Mouse (Mus musculus) lung, adult 2 months (tissue): ENCODE measurements around the gene Esrrg. TPM values are rescaled to one million over a fixed set of nuclear protein-coding genes. Genes with fewer than 3 reads are reported as not detected.

Experiments used
- DNase-seq: peaks from one replicate; pipeline ENCODE4 v3.0.0; 2022
- H3K4me1 ChIP-seq: fragments of 200-500 bp; 2 replicates; pipeline ENCODE4 v1.6.1; 2011; ENCODE audit warnings: low read length; ENCODE audit not compliant: control insufficient read depth, insufficient read depth
- H3K4me3 ChIP-seq: fragments of 200-500 bp; replicated peaks from 2 replicates; pipeline ENCODE3; 2011; ENCODE audit warnings: low read depth, mild to moderate bottlenecking, control low read depth, low read length; ENCODE audit errors: extremely low read depth
- CTCF ChIP-seq: fragments of 200-500 bp; IDR thresholded peaks from 2 replicates; pipeline ENCODE4 v1.5.1; 2011; ENCODE audit warnings: mild to moderate bottlenecking, low read length, control low read depth; ENCODE audit not compliant: insufficient read depth
- POLR2A ChIP-seq: fragments of 200-500 bp; IDR thresholded peaks from 2 replicates; pipeline ENCODE4 v1.6.1; 2011; ENCODE audit warnings: low read depth, mild to moderate bottlenecking, control low read depth, low read length, borderline replicate concordance; ENCODE audit errors: extremely low read depth
- WGBS: fragments of 180-500 bp; shearing (Covaris S2); methylation state at CpG from one replicate; pipeline ENCODE4 v1.1.7; 2018; 5-methylcytosine and 5-hydroxymethylcytosine counted together
- polyA plus RNA-seq: library from polyadenylated mRNA; depleted of rRNA; stranded (reverse); fragments of >200 nt; gene quantifications from 2 replicates; pipeline ENCODE4 v1.2.3, GENCODE M21; 2012

Esrrg gene
- polyA plus RNA-seq, 1 experiment = 1.3 TPM

GRCm38 (mm10) chr1:187757981-187758380 is 149.4 kb downstream of the Esrrg start:
- WGBS = 77% methylated on average over 1 of the region's 1 CpGs
- no peak for TF ChIP-seq CTCF
- no peak for TF ChIP-seq POLR2A
- Histone ChIP-seq H3K4me3 (no peak overlapping the region), H3K4me1 (no peaks in the 10 kb centered on the region)
- no peak for DNase-seq

GRCm38 (mm10) chr1:187758546-187758945 is 150.0 kb downstream of the Esrrg start:
- no peak overlapping the region for H3K4me3 ChIP-seq
- no peaks in the 10 kb centered on the region for H3K4me1 ChIP-seq
- TF ChIP-seq POLR2A = no peak
- TF ChIP-seq CTCF = no peak
- WGBS = 80% methylated on average over 3 of the region's 3 CpGs
- DNase-seq = no peak

- Histone ChIP-seq H3K4me1 (no peaks in the 10 kb centered on the region), H3K4me3 (no peak overlapping the region)
- no peak for TF ChIP-seq CTCF
- no peak for TF ChIP-seq POLR2A
- WGBS = 81% methylated on average over 3 of the region's 3 CpGs
- no peak for DNase-seq
These were observed 150.9 kb downstream of the Esrrg start for GRCm38 (mm10) chr1:187759536-187759935.

GRCm38 (mm10) chr1:187762641-187763450 is 154.3 kb downstream of the Esrrg start:
- DNase-seq = no peak
- no peak overlapping the region for H3K4me3 ChIP-seq
- no peaks in the 10 kb centered on the region for H3K4me1 ChIP-seq
- no peak for TF ChIP-seq CTCF
- WGBS = 43% methylated on average over 5 of the region's 5 CpGs

GRCm38 (mm10) chr1:187763451-187763755 is 154.8 kb downstream of the Esrrg start:
- TF ChIP-seq CTCF (no peak), POLR2A (no peak)
- Histone ChIP-seq H3K4me1 (no peaks in the 10 kb centered on the region), H3K4me3 (no peak overlapping the region)
- 72% methylated on average over 4 of the region's 4 CpGs for WGBS
- DNase-seq = no peak

GRCm38 (mm10) chr1:187763821-187764220 is 155.2 kb downstream of the Esrrg start:
- no peak for TF ChIP-seq POLR2A
- TF ChIP-seq CTCF = no peak
- WGBS = 68% methylated on average over 3 of the region's 3 CpGs
- DNase-seq = no peak
- no peaks in the 10 kb centered on the region for H3K4me1 ChIP-seq
- no peak overlapping the region for H3K4me3 ChIP-seq

GRCm38 (mm10) chr1:187765577-187765976 is 157.0 kb downstream of the Esrrg start:
- DNase-seq = no peak
- 90% methylated on average over 5 of the region's 5 CpGs for WGBS
- H3K4me1 ChIP-seq = no peaks in the 10 kb centered on the region
- no peak for TF ChIP-seq POLR2A
- no peak for TF ChIP-seq CTCF
- H3K4me3 ChIP-seq = no peak overlapping the region

GRCm38 (mm10) chr1:187767355-187767754 is 158.8 kb downstream of the Esrrg start:
- Histone ChIP-seq H3K4me3 (no peak overlapping the region), H3K4me1 (no peaks in the 10 kb centered on the region)
- TF ChIP-seq CTCF (no peak), POLR2A (no peak)
- DNase-seq = no peak
- 53% methylated on average over 2 of the region's 2 CpGs for WGBS

- 89% methylated on average over 3 of the region's 3 CpGs for WGBS
- no peaks in the 10 kb centered on the region for H3K4me1 ChIP-seq
- no peak for DNase-seq
- no peak overlapping the region for H3K4me3 ChIP-seq
- TF ChIP-seq POLR2A (no peak), CTCF (no peak)
These were observed 161.6 kb downstream of the Esrrg start for GRCm38 (mm10) chr1:187770234-187770633.

- no peak for TF ChIP-seq POLR2A
- TF ChIP-seq CTCF = no peak
- WGBS = 69% methylated on average over 4 of the region's 4 CpGs
- DNase-seq = no peak
- Histone ChIP-seq H3K4me3 (no peak overlapping the region), H3K4me1 (no peaks in the 10 kb centered on the region)
These were observed 162.5 kb downstream of the Esrrg start for GRCm38 (mm10) chr1:187771067-187771466.
